Mouse (Mus musculus) spleen, postnatal 36 days (tissue): ENCODE results near the gene Tomm22.

Experiments used
- DNase-seq, 2 experiments: peaks; one replicate each; pipeline ENCODE4 v3.0.0; 2022; ENCODE audit warnings: low spot score in 2 of 2, mixed read lengths in 1 of 2

The Tomm22 gene

DNA sequence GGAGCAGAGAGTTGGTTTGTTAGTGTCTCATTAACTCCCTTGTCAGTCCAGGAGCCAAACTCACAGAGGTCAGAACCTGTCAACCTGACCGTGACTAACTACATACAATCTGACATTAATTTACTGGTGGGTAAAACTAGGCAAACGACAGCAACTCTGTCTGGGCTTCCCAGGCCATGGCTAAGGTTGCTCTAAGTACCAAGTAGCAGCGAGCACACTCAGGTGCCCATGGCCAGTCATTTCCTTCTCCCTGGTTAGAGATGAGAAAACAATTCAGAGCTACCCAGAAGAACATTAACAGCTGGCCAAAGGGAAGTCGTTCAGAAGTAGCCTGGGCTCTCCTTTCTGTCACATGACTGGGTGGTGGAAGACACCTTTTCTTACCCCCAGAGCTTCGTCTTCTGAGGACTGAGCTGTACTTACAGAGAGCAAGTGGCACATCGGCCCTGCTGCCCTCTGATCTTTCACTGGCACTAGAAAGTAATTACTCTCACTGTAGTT lies 14.5 kb downstream of the Tomm22 start:
- DNase-seq: no peak

DNA sequence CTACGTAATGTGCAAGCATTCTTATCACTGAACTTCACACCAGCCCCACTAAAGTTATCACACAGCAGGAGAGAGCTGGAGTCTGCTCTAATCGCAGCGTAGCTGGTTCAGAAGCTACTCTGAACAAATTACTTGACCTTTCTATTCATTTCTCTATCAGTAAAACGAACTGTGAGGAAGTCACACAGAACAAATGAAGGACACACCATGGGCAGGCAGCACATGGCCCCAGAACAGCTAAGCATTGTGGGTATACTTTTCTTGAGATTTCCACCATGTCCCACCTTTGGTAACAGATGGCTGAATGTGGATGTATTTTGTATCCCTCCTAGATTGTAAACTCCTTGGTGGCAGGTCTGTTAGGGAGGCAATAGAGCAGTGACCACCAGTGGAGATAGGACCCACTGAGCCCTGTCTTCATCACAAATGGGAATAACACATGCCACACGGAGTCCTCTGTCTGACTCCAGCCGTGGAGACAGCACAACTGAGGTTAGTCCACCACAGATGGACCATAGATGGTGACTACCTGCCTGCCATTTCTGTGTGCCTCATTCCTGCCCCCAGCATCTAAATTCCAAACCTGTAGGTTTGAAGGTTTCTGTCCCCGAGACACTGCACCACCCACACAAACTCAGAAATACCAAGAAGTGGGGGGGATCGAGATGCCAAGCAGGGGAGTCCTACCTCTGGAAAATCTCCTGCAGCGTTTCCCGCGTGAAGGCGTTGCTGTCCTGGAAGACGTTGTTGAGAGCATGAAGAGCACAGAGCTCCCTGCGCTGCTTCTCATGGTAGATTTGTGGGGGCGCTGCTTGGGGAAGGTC lies 15.6 kb downstream of the Tomm22 start:
- DNase-seq: no peak

DNA sequence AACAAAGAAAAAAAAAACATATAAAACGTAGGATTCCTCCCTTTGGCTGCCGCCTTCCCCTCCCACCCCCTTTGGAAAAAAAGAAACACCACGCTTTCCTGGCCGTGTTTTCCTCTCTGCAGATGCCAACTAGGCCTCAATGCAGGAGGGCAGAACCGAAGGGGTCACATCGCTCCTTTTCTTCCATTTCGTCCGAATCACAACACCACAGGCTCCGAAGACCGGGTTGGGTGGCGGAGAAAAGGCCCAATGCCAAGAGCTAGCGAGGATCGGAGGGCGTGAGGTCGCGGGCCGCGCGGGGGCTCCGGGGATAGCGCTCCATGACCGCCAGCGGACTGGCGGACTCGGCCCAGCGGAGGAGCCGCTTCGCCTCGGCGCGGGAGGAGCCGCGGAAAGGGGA lies 16.5 kb downstream of the Tomm22 start:
- no peak for DNase-seq

DNA sequence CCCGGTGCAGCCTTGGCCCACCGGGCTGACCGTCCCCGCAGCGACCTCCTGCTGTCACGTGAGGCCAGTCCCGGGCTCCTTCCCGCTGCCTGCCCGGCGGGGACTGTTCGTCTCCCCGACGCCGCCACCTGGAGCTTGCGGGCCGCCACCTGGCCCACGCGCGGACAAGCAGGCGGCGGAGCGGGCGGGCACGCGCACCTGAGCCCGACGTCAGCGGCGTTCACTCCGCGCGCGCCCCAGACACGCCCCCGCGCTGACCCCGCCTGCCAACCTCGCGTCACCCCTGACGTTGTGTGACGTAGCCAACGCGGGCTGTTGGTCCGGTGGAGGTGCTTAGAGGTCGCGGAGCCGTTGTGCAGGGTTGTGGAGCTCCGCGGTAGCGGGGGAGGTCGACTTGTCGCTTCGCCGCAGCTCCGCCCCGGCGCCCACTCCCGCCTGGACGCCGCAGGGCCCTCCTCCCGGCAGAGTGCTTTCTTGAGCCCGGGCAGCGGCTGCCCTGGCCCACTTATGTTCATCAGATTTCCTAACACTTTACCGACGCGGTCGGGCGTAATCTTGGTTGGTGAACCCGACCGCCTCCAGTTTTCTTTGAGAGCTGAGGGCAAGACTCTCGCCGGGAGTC lies 17.1 kb downstream of the Tomm22 start, which contains the start of gene Josd1:
Gene Josd1, minus strand, starts transcription at position 274 of the 622 bp plus-strand sequence.
- peak; percentile 95 for DNase-seq

DNA sequence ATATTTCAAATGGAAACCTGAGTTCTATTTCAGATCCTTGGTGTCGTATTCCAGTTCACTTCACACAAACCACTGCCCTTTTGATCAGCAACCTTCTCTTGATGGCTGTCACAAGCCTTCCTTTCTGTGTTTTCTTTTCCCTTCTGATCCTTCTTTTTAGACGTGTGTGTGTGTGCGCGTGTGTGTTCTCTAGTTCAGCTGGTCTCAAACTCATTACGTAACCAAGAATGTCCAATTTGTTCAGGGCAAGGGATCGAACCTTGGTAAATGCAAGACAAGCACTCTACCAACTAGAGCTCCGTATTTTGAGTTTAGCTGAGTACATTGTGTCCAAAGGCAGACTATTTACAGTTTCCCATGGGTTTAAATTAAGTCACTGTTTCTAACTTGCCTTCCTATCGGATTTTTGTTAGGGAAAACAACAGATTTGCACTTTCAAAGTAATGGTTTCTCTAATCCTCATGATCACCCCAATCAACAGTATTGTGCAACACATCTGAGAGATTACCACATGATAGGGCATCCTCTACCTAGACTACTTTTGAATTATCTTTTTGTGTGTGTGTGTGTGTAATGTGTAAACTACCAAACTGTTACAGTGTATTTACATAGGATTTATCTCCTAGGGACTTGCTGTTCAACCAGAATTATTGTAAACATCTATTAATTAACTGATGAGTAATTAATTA lies 17.8 kb downstream of the Tomm22 start:
- DNase-seq: no peak

DNA sequence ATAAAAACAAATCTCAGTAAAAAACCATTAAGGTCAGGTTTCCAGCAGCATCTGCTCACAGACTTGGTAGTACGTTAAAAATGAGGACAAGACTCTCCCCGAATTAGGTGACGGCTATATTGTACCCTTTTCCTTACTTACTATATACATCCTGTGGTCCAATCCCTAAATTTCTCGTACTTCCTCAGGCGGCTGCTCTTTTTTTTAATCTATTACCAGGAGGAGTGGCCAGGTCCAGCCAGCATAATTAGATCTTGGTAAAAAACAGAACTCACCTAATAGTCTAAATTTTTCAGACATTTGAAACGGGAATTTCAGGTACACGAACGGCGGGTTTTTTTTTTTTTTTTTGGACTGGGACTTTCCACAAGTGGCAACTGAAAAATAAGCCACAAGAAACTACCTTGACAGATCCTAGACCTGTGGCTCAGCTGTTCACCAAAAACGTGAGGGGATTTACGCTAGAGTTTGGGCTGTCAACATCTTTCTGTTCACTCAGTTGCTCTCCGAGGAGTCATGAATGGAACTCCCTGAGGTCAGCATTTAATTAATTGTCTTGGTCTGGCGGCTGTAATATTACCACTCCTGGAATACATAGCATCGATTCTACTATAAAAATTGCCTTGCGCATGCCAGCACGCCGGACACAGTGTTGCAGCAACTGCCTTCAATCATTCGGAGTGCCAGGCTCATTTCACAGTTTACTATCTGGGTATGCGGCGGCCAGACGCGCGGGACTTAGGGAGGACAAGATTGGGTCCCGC lies 19.2 kb downstream of the Tomm22 start:
- DNase-seq: no peak

DNA sequence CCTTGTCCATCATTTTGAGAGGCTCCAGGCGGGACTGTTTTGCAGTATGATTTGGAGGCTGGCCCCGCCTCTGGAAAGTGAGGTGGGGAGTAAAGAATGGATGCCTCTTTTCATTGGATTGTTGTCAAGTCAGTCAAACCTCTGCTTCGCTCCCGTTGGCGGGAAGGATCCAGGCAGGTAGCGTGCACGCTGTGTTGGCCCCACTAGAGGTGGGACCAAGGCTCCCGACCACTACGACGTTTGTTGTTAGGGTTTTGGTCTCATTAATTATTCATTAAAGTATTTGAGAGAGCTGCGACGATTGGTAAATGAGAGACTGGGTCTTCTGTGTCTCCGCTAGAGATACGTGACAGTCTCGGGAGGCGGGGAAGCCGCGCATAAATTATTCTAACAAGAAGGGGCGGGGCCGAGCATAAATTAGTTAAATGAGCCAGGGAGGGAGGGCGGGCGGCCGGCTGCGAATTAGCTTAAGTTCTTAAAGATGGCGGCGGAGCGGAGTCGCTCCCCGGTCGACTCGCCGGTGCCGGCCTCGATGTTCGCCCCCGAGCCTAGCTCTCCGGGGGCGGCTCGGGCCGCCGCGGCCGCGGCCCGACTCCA lies 19.9 kb downstream of the Tomm22 start, which contains the start of gene Gtpbp1:
Gene Gtpbp1, plus strand, starts transcription at position 420 of the 597 bp plus-strand sequence.
- peak; percentile 96 to 99 for DNase-seq

DNA sequence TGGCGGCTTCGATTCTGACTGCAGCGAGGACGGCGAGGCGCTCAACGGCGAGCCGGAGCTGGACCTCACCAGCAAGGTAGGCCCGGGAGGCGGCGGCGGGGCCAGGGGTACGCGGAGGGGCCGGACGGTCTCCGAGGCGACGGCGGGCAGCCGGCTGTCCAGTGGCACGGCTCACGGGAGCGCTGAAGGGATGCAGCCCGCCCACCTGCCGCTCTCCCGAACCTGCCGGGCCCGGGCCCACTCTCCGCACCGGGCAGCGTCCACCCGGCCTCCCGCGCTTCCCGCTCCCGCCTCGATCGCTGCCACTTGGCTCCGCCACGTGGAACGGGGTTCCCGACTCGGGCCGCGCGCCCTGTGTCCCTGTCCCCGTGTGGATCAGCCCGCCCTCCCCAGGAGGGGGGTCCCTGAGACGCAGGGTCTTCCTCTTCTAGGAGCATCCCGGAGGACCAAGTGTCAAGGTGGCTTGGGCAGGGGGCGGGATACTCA lies 20.4 kb downstream of the Tomm22 start:
- peak; percentile 16 to 41 for DNase-seq

DNA sequence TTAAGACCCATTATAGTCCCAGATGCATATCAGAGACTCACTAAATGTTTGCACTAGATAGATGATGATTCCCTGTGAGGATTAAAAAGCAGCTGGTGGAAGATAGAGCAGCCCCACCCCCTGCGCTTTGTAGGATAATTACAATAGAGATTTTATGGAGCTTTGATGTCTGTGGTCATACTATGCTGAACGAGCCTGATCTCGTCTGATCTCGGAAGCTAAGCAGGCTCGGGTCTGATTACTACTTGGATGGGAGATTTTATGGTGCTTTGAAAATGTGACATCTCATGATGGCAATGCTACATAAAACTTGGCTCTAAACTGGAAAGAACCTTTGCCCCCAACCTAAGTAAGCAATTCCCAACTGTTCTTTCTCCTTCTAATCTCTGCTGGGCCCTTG lies 21.7 kb downstream of the Tomm22 start:
- DNase-seq: no peak

DNA sequence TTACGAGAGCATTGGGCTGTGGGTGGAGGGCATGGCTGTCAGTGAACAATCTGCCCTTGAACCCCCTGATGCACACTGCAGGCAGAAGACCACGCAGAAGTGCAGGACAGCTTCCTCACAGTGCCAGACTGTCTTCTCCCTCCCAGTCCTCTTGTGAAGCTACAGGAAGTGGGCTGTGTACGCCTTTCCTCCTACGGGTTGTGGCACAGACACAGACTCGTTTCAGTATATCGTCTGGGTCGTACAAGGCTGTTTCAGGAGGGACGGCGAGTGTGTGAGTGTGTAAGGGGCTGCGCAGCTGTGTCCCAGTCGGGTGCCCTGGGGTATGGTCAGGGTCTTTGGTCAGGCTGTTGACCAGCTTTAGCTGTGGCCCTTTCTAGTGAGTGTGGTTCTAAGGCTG lies 23.1 kb downstream of the Tomm22 start:
- peak; percentile 43 to 50 for DNase-seq

DNA sequence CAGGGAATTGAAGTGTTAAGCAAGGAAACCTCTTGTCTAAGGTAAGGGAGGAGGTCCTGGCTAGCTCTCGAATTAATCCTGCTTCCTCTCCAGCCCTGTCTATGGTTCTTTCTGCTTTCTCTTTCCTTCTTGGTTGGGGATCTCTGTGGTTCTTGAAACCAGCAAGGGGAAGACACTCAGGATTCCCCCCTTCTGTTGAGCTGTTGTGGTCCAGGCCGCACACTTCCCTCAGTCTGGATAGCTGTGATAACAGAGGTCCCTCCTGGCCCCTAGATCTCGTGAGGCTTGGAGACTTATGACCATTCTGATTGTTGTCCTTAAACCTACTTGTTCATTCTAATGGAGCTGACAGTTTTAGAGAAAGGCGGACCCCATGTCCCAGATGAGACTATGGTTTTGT lies 23.9 kb downstream of the Tomm22 start:
- DNase-seq: peak; percentile 19 to 43

DNA sequence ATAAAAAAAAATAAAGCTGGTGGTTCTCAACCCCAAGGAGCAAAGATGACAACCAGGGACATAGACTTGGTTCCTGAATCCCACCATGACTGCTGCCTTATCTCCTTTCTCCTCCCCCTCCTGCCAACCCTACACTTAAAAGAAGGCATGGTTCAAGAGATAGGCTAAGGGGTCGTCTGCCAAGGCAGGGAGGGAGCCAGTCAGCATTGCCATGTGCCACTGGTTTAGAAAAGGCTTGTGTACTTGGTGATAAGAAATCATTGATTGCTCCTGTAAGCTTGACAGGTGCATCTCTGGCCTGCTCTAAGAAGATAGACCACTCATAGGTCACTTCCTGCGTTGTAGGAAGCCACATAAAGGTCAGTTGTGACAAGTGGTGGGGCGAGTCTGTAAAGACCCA lies 24.9 kb downstream of the Tomm22 start:
- peak; percentile 21 to 30 for DNase-seq

DNA sequence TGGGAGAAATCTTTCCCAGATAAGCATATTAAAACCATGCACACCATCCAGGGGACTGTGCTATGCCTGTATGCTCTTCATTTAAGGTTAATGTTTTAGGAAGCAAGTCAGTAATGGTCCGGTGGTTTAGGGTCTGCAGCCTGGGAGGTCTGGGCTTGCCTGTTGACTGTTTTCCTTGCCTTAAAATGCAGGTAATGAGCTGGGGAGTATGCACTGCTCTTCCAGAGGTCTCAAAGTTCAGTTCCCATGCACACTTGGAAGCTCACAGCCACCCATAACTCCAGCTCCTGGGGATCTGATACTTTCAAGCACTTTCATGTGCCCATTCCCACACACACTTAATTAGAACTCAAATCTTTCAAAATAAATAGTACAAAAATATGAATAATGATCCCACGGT lies 25.8 kb downstream of the Tomm22 start:
- no peak for DNase-seq

DNA sequence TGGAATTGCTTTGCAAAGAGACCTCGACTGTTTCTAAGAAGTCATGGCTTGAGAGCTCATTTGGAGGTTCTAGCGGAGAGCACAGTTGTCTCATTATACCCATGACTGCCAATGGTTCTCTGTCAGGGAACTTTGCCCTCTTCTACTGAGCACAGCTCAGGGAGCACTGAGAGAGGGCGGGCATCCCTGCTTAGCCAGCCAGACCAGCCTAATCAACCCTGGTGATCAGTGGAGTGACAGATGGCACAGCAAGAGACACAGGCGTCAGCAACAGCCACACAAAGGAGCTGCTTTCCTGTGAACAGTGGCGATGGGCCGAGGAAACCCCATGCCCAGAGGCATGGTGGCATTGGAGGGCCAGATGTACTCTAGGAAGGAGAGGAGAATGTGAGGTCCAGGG lies 26.4 kb downstream of the Tomm22 start:
- DNase-seq: no peak

DNA sequence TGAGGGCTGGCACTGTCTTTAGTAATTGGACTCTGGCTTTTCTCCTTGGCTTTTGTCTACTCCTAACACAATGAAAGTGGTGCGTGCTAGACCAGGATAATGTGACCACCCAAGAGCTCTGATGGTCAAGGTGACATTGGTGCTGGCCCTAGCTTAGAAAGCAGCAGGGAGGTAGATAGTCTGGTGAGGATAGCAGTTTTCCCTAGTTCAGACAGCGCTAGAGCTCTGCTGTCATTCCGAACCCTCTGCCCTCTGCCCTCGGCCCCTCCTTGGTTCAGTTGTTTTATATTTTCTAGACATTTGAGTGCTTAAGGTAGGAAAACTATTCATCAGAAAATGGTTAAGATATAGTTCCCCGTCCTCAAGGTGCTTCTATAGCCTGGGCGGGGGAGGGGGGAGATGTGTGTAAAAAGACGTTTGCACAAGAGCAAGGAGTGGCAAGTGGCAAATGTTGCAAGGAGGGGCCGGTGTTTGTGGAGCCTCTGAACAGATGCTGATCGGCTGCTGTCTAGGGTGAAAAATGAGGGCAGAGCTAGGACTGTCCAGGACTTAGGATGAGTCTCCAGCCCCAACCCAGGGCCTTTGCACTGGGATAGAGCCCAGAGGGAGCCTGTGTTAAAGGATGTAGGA lies 27.0 kb downstream of the Tomm22 start:
- no peak for DNase-seq

DNA sequence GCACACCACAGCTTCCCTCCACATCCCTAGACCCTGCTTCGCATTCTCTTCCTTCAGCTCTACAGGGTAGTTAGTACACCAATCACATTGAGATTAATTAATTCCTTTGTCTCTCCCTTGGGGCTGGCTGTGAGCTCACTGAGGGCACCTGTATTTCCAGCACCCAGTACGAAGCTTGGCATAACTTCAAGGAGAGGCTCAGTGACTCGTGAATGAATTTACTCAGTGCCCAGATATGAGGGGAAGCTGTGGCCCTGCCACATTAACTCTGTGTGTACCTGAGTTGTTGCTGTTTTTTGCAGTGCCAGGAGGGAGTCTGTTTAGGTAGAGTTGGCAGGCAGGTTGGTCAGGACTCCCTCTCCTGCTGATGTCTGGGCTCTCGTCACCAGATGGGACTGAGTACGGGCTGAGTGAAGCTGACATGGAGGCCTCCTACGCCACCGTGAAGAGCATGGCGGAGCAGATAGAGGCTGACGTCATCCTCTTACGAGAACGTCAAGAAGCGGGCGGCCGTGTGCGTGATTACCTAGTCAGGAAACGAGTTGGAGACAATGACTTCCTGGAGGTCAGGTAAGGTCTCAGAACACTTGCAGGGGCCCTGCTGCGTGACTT lies 36.0 kb downstream of the Tomm22 start:
- no peak for DNase-seq

DNA sequence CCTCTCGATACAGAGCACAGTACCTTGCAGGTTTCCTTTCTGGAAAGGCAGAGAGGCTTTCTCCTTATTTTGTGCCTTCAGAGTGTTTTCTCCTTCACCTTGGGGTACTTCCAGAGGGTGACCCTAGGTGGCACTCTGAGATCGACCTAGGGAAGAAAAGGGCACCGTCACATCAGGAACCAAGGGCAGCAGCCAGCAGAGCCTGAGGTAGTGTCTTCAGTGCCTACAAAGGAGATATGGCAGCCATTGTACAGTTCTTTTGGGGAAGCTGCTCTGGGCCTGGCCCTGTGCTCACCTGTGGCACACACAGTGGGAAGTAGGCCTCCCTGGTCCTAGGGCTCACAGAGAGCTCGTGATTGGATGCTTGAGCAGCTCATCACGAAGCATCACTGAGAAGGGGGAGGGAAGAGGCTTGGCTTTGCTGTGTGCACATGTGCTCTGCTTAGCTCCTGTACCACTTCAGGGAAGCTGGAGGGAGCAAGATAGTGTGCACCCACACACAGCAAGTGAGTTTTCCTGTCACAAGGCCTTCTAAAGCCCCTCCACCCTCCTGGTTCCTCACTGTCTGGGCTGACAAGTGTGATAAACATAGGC lies 37.7 kb downstream of the Tomm22 start:
- no peak for DNase-seq

DNA sequence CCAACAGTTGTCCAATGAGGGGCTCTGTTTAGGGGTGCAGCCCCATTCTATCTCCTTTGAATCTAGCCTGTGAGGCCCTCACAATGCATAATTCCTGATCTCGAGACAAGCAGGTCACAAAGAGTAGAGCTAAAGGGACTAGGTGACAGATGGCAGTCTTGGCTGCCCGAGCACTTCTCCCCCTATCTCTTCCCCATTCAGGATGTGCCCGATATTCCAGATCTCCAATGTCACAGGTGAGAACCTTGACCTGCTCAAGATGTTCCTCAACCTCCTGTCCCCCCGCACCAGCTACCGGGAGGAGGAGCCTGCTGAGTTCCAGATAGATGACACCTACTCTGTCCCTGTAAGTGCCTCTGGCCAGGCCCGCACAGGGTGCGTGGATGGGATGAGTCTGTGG lies 45.0 kb downstream of the Tomm22 start:
- no peak for DNase-seq

DNA sequence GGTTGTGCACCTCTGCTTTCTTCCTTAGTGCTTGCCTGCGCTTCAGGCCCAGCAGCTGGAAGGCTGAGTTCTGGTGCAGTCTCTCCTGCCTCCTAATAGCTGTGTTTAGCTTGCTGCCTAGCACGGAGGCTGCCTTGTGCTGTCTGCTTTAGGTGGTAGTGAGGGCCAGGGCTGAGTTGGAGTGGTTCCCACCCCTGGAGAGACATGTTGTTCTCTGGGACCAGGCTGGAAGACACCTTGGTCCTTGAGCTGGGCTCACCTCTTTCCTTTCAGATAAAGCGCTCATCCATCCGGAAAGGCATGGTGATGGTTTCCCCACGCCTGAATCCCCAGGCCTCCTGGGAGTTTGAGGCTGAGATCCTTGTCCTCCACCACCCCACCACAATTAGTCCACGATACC lies 46.0 kb downstream of the Tomm22 start:
- DNase-seq: no peak

DNA sequence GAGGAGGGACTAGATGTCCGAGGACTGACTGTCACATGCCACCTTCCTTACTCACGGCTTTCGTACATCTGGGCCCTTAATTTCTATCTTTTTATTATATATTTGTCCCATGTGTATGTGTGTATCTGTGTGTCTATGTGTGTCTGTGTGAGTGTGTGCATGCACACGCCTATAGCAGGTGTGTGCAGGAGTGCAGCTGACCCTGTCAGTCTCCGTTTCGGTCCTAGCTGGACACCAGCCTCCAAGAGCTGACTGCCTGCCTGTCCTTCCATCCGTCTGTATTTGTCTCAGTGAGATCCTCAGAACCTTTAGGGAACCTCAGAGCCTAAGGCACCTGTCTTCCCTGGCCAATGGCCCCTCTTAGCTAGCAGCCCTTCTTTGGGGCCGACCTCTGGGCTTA lies 49.6 kb downstream of the Tomm22 start:
- no peak for DNase-seq
